Mouse (Mus musculus) C2C12 (cell line): ENCODE data around the gene Phactr1. TPM values are rescaled to one million over a fixed set of nuclear protein-coding genes. Genes with fewer than 3 reads are reported as not detected.

ENCODE experiments used
- H3K27me3 ChIP-seq: one replicate; pipeline ENCODE4 v1.6.1; 2011; ENCODE audit not compliant: control insufficient read depth, insufficient read depth, insufficient read length
- H3K36me3 ChIP-seq: one replicate; pipeline ENCODE4 v1.6.1; 2011; ENCODE audit not compliant: control insufficient read depth, insufficient read depth
- H3K4me3 ChIP-seq: one replicate; pipeline ENCODE4 v1.5.1; 2011; ENCODE audit warnings: mild to moderate bottlenecking, control low read depth; ENCODE audit not compliant: poor library complexity, insufficient read depth, severe bottlenecking
- H3K79me2 ChIP-seq: one replicate; pipeline ENCODE4 v1.6.1; 2011; ENCODE audit not compliant: control insufficient read depth, insufficient read depth
- H3K79me3 ChIP-seq: one replicate; pipeline ENCODE4 v1.6.1; 2011; ENCODE audit warnings: low read depth, control low read depth
- H3ac ChIP-seq: one replicate; pipeline ENCODE3; 2011; ENCODE audit warnings: low read depth; ENCODE audit not compliant: control insufficient read depth, insufficient read length
- CEBPB ChIP-seq: IDR thresholded peaks from one replicate; pipeline ENCODE4 v1.6.1; 2011; ENCODE audit warnings: low read depth, mild to moderate bottlenecking, control low read depth, moderate library complexity
- CTCF ChIP-seq: IDR thresholded peaks from one replicate; pipeline ENCODE4 v1.5.1; 2011; ENCODE audit not compliant: control insufficient read depth, insufficient read depth, insufficient read length
- FOSL1 ChIP-seq: IDR thresholded peaks from one replicate; pipeline ENCODE4 v1.8.0; 2011; ENCODE audit warnings: mild to moderate bottlenecking, low read length; ENCODE audit not compliant: poor library complexity, insufficient read depth, severe bottlenecking
- MAX ChIP-seq: IDR thresholded peaks from one replicate; pipeline ENCODE4 v1.6.1; 2011; ENCODE audit warnings: mild to moderate bottlenecking, control low read depth
- MYOD1 ChIP-seq: IDR thresholded peaks from one replicate; pipeline ENCODE4 v1.6.1; 2011; ENCODE audit warnings: low read depth; ENCODE audit not compliant: control insufficient read depth, insufficient read length
- MYOG ChIP-seq: IDR thresholded peaks from one replicate; pipeline ENCODE4 v1.6.1; 2011; ENCODE audit not compliant: control insufficient read depth, insufficient read length; ENCODE audit errors: extremely low read depth
- USF1 ChIP-seq: IDR thresholded peaks from one replicate; pipeline ENCODE4 v1.6.1; 2011; ENCODE audit warnings: low read depth, mild to moderate bottlenecking, control low read depth, moderate library complexity
- polyA plus RNA-seq: library from polyadenylated mRNA; unstranded; fragments of >200 nt; fragmentation: generic; extraction: Trizol; gene quantifications from one replicate; pipeline ENCODE4 v1.2.1, GENCODE M21; 2012; ENCODE audit warnings: missing spikeins

Phactr1 gene
- polyA plus RNA-seq, 1 experiment = 0.05 TPM

- Histone ChIP-seq H3K4me3 (no peak overlapping the region), H3K27me3 (peaks cover 5% of the 10 kb centered on the region), H3K36me3 (no peaks in the 10 kb centered on the region), H3K79me2 (no peaks in the 10 kb centered on the region), H3K79me3 (no peaks in the 10 kb centered on the region), H3ac (no peak overlapping the region)
- TF ChIP-seq CTCF (no peak), FOSL1 (no peak), MYOG (no peak), CEBPB (no peak), MYOD1 (no peak), MAX (no peak), USF1 (no peak)
Observed at GRCm38 (mm10) chr13:43077485-43077884, 397.1 kb downstream of the Phactr1 start.

GRCm38 (mm10) chr13:43085226-43085625 is 404.8 kb downstream of the Phactr1 start:
- Histone ChIP-seq H3K79me3 (no peaks in the 10 kb centered on the region), H3ac (no peak overlapping the region), H3K79me2 (no peaks in the 10 kb centered on the region), H3K36me3 (no peaks in the 10 kb centered on the region), H3K4me3 (no peak overlapping the region), H3K27me3 (no peaks in the 10 kb centered on the region)
- no peak for TF ChIP-seq MYOD1
- no peak for TF ChIP-seq MYOG
- TF ChIP-seq FOSL1 = no peak
- TF ChIP-seq CEBPB = no peak
- TF ChIP-seq USF1 = no peak
- no peak for TF ChIP-seq CTCF
- no peak for TF ChIP-seq MAX

- Histone ChIP-seq H3K27me3 (peaks cover 14% of the 10 kb centered on the region), H3K36me3 (no peaks in the 10 kb centered on the region), H3K79me2 (no peaks in the 10 kb centered on the region), H3K79me3 (no peaks in the 10 kb centered on the region), H3ac (no peak overlapping the region), H3K4me3 (no peak overlapping the region)
- TF ChIP-seq USF1 = no peak
- TF ChIP-seq FOSL1 = no peak
- no peak for TF ChIP-seq MAX
- no peak for TF ChIP-seq CEBPB
- no peak for TF ChIP-seq MYOG
- no peak for TF ChIP-seq CTCF
- TF ChIP-seq MYOD1 = no peak
Observed at GRCm38 (mm10) chr13:43094365-43094764, 413.9 kb downstream of the Phactr1 start.

GRCm38 (mm10) chr13:43102943-43103342 is 422.5 kb downstream of the Phactr1 start:
- no peaks in the 10 kb centered on the region for H3K79me2 ChIP-seq

GRCm38 (mm10) chr13:43104496-43104895 is 424.1 kb downstream of the Phactr1 start:
- H3K79me3 ChIP-seq = no peaks in the 10 kb centered on the region
- H3ac ChIP-seq = no peak overlapping the region
- peaks cover 9% of the 10 kb centered on the region for H3K27me3 ChIP-seq
- no peaks in the 10 kb centered on the region for H3K36me3 ChIP-seq
- TF ChIP-seq MYOG = no peak
- no peak for TF ChIP-seq USF1
- TF ChIP-seq MYOD1 = no peak
- TF ChIP-seq FOSL1 = no peak
- TF ChIP-seq CEBPB = no peak
- no peak for TF ChIP-seq MAX
- no peak for TF ChIP-seq CTCF
- H3K4me3 ChIP-seq = no peak overlapping the region
- no peaks in the 10 kb centered on the region for H3K79me2 ChIP-seq

More at GRCm38 (mm10) chr13:43102943-43103342, 422.5 kb downstream of the Phactr1 start:
- H3K27me3 ChIP-seq = peaks cover 5% of the 10 kb centered on the region
- TF ChIP-seq FOSL1 (no peak), USF1 (no peak), CEBPB (no peak), MYOG (no peak), CTCF (no peak)
- H3K79me3 ChIP-seq = no peaks in the 10 kb centered on the region
- H3ac ChIP-seq = no peak overlapping the region
- no peak overlapping the region for H3K4me3 ChIP-seq
- no peaks in the 10 kb centered on the region for H3K36me3 ChIP-seq

- no peak overlapping the region for H3K4me3 ChIP-seq
- no peak for TF ChIP-seq CTCF
- TF ChIP-seq USF1 = no peak
- TF ChIP-seq MYOG = no peak
- no peak for TF ChIP-seq FOSL1
- no peak for TF ChIP-seq CEBPB
- TF ChIP-seq MYOD1 = no peak
- TF ChIP-seq MAX = no peak
- peaks cover 18% of the 10 kb centered on the region for H3K27me3 ChIP-seq
- no peaks in the 10 kb centered on the region for H3K36me3 ChIP-seq
- no peaks in the 10 kb centered on the region for H3K79me2 ChIP-seq
- no peak overlapping the region for H3ac ChIP-seq
- no peaks in the 10 kb centered on the region for H3K79me3 ChIP-seq
Observed at GRCm38 (mm10) chr13:43112280-43112679, 431.9 kb downstream of the Phactr1 start.
